9 mouse cellular contexts compared by ENCODE assay signal in genomic region chr8:47461650-47462049, GRCm38 (mm10). TPM values are rescaled to one million over a fixed set of nuclear protein-coding genes. Genes with fewer than 3 reads are reported as not detected.
DNase-seq lines count a peak whose midpoint lies in the region; ATAC-seq and TF ChIP-seq lines count a peak whose summit lies in the region.
"Had no signal": no experiment of that assay in that cellular context is flagged by ENCODE, and none has a peak within 500 bp of the region (broad histone marks: within the 10 kb centered on the region; RNA-seq: fewer than 3 reads in every experiment).

No protein-coding gene starts in this region.

- ATAC-seq in frontal cortex, adult (ENCODE audit: low TSS enrichment): peak; percentile 90

- TF ChIP-seq CTCF in brain, embryonic 14.5 days (IDR thresholded peaks at IDR 0.05; ENCODE audit: borderline replicate concordance, extremely low read depth, insufficient read depth, insufficient read length): no peak

- TF ChIP-seq POLR2A in brain, embryonic 14.5 days (IDR thresholded peaks at IDR 0.05; ENCODE audit: borderline replicate concordance, extremely low read depth, insufficient read depth, insufficient read length, poor library complexity, severe bottlenecking): no peak

- DNase-seq in frontal cortex, postnatal 25 days (ENCODE audit: low spot score in 2 of 2): no peak
- DNase-seq in brain, embryonic 14.5 days (ENCODE audit: low read depth): peak; percentile 36
- DNase-seq in kidney, adult 8-10 months: peak; percentile 34 to 45
- DNase-seq in lung, postnatal 4 days: peak; percentile 17 to 57
- DNase-seq in cerebellum, postnatal 36 days: no peak
- DNase-seq in ovary, postnatal 10 days (ENCODE audit: low spot score): no peak
- no peak for DNase-seq in thymus, postnatal 14 days
- DNase-seq: cerebellum, adult 2 months had no signal

RNA-seq across cellular contexts. Expression of gene Stox2, which starts 15.5 kb away (rescaled TPM):
- 23.8 and 44.9 TPM in 2 replicates for polyA plus RNA-seq in brain, embryonic 14.5 days (2012; rRNA removed)

Comparison
In these comparisons a context has a peak if more than half of its experiments do, and no peak if none do; other contexts are left out.
1. DNase-seq: peak in brain, embryonic 14.5 days (single experiment), kidney, adult 8-10 months (2 of 2) and lung, postnatal 4 days (2 of 2); none in frontal cortex, postnatal 25 days (0 of 2), cerebellum, postnatal 36 days (0 of 2), ovary, postnatal 10 days (single experiment) and thymus, postnatal 14 days (single experiment).